Mouse (Mus musculus) kidney, adult 8-10 months (tissue): ENCODE data around the gene B3gnt7.

Source experiments
- DNase-seq, 2 experiments: peaks; one replicate each; pipeline ENCODE4 v3.0.0; 2022

B3gnt7 gene

DNA sequence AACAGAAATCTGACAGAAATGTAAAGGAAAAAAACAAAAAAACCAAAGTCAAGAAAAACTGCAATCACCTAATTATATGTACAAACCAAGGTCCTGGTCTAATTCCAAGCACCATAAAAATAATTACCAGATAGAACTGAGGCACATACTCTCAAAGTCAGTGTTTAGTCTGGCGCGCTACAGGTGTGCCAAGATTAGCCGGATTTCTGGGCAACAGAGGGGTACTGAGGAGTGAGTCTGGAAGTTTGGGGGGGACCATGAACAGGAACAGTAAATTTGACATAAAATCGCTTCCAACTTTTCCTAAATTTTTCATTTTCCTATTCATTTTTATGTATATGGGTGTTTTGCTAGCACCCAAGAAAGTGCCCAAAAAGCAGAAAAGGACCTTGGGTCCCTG is 43.3 kb downstream of the B3gnt7 start:
- DNase-seq, result no peak

DNA sequence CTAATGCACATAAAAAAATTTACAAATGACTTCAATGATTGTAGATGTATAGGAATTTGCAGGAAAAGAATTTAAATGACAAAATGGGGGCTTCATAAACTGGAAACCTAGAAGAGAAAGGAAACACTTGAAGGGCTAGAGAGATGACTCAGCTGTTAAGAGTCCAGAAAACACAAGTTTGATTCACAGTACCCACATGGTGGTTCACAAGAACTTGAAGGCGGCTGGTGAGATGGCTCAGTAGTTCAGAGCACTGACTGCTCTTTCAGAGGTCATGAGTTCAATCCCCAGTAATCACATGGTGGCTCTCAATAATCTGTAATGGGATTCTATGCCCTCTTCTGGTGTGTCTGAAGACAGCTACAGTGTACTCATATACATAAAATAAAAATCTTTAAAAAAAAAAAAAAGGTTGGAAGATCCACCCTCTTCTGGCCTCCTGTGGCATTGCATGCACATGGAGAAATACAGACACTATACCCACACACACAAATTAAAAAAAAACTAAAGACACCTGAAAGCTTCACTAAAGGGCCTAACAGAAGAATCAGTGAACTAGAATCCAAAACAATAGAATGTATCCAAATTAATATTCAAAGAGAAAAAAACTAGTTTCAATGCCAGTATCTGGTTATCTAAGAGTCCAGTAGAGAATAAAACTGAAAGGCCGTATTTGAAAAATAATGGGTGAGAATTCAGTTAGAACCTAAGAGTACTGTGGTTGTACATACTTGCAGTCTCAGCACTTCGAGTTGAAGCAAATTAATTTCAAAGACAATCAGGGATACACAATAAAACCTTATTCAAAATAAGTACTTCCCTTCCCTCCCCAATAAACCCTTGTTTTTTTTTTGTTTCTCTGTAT is 44.5 kb downstream of the B3gnt7 start:
- DNase-seq, result no peak

DNA sequence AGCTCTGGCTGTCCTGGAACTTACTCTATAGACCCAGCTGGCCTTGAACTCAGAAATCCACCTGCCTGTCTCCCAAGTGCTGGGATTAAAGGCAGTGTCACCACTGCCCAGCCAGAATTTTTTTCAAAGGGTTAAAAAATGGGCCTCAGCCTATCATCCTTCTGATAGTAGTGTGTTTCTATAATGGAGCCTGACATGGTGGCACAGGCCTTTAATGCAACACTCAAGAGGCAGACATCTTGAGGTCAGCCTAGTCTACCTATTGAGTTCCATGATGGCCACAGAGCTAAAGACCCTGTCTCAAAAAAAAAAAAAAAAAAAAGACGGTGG is 45.0 kb downstream of the B3gnt7 start:
- no peak for DNase-seq

DNA sequence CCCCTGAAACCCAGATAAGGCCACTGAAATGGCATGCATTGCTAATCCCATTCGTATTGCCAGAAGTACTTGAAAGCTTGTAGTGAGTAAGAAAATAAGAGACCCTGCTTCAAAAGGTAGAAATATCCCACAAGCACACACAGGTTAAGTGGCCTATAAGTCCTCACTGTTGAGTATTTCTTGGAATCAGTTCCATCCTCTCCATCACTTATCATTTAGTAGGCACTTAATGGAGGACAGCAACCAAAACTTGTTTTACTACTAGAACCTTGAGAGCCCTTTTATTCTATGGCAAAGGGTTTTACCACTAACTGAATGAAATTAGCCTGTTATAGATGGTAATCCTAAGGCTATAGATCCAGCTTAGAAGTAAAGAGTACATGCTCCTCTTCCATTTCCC is 45.5 kb downstream of the B3gnt7 start:
- DNase-seq, result no peak

DNA sequence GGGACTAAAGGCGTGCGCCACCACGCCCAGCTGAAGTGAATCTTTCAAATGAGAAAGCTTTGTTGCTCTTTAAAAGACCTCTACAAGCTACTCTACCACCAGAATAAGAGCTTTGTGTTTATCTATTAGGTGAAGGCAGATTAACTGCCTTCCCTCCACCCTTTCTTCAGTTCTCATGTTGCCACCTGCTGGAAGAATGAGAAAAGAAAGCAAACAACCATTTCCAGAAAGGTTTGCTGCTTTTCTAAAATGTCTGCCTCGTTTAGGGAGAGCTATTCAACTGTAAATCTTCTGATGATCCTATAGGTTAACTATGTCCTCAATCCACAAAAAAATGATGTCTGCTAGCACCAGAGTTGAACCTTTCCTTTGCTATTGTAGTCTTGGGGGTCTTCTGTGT is 46.2 kb downstream of the B3gnt7 start:
- no peak for DNase-seq

DNA sequence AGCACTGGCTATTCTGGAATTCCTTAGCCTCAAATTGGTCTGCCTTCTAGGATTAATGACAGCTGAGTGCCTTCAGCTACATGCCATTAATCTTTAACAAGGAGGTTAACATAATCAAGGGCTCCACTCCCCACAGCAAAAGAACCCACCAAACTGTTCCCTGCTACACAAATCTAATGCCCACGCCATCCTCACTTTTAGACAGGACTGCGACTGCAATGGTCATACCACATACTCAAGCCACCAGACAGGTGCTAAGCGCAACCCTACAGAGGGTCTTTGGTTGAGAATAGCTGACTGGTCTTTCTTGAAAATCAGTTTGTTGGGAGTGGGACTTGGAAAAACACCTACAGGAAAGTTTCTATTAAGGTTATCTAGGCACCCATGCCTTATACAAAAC is 46.6 kb downstream of the B3gnt7 start:
- DNase-seq, result no peak

DNA sequence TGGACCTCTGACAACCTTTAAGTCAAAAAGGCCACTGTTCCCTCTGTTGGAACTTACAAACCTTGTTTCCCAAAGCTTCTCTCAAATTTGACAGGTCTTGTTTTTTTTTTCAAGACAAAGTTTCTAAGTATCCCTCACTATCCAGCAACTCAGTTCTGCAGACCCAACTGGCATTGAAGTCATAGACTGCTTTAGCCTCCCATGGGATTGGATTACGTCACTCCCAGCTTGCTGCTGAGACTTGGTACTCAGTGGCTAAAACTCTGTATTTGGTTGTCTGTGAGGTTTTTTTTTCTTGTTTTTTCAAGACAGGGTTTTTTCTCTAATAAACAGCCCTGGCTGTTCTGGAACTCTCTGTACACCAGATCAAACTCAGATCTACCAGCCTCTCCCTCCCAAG is 47.1 kb downstream of the B3gnt7 start:
- no peak for DNase-seq

DNA sequence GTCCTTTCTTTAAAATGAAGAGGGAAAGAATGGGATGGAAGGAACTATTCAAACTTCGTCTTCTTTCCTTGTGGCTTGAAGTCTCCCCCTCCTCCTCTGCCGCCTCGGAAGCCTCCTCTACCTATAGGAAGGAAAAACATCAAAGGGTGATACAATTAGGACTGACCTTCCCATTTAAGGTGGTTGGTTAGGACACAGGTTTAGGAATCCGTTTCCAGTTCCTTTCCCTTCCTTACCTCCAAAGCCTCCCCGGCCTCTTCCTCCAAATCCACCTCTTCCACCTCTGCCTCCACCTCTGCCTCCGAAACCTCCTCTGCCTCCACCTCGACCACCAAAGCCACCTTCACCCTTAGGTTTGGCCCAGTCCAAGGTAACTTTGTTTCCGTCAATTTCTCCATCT is 47.9 kb downstream of the B3gnt7 start:
- DNase-seq, result no peak

DNA sequence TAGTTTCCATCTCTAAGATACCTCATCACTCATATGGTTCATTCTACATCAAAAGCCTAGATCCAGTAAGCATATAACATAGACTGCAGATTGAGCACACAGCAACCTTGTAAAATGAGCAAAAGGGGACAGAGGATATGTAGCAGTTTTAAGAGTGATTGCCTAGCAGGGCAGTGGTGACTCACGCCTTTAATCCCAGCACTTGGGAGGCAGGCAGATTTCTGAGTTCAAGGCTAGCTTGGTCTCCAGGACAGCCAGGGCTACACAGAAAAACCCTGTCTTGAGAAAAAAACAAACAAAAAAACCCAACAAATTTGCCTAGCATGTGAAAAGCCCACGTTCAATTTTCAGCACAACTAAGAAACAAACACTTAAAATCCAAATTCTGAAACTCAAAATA is 51.6 kb downstream of the B3gnt7 start:
- DNase-seq, result no peak
